Mouse (Mus musculus) C2C12 (cell line): ENCODE data around the gene F830045P16Rik.

Experiments used
- CTCF ChIP-seq: IDR thresholded peaks from one replicate; pipeline ENCODE4 v1.5.1; 2011; ENCODE audit not compliant: control insufficient read depth, insufficient read depth, insufficient read length
- FOSL1 ChIP-seq: IDR thresholded peaks from one replicate; pipeline ENCODE4 v1.8.0; 2011; ENCODE audit warnings: mild to moderate bottlenecking, low read length; ENCODE audit not compliant: poor library complexity, insufficient read depth, severe bottlenecking
- MAX ChIP-seq: IDR thresholded peaks from one replicate; pipeline ENCODE4 v1.6.1; 2011; ENCODE audit warnings: mild to moderate bottlenecking, control low read depth

GRCm38 (mm10) chr2:129525644-129526043 is 10.8 kb downstream of the F830045P16Rik start:
- TF ChIP-seq CTCF: no peak
- TF ChIP-seq MAX: no peak
- no peak for TF ChIP-seq FOSL1
